Mouse (Mus musculus) cortical plate, adult 2 months (tissue): Measurements from ENCODE around the gene Batf2.

ENCODE experiments used
- CTCF ChIP-seq: fragments of 200-500 bp; IDR thresholded peaks from 2 replicates; pipeline ENCODE4 v1.5.1; 2011; ENCODE audit warnings: mild to moderate bottlenecking, control low read depth, low read length; ENCODE audit not compliant: insufficient read depth; ENCODE audit errors: extremely low read depth
- POLR2A ChIP-seq: fragments of 200-500 bp; IDR thresholded peaks from 2 replicates; pipeline ENCODE4 v1.6.1; 2011; ENCODE audit warnings: mild to moderate bottlenecking, low read length, control low read depth; ENCODE audit not compliant: insufficient read depth; ENCODE audit errors: extremely low read depth

DNA sequence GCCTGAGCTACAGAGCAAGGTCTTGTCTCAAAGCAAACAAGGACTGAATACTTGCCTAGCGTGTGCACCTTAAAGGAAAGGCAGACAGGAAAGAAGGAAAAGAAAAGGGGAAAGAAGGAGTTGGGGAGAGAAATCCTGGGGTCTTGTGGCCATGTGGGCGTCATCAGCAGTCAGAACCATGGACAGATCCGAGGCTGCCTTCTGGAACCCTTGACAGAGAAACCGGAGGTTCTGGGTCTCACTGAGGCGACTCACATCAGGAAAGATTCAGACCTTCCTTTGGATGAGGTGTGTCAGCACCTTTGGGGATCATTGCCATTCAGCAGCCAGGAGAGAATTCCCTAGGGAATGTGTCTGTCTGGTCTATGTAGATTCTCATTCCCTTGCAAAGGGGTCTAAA, 40.8 kb downstream of the Batf2 start:
- TF ChIP-seq CTCF (no peak), POLR2A (no peak)
